Mouse (Mus musculus): ENCODE measurements around the gene Thoc6.

GRCm38 (mm10) chr17:23694491-23694890 is 20.8 kb upstream of the Thoc6 start:
- TF ChIP-seq CTCF (IDR thresholded peaks at IDR 0.05; ENCODE audit: low read depth) (no peak), EP300 (IDR thresholded peaks at IDR 0.05; ENCODE audit: low read depth) (no peak)

Measured in heart, postnatal 0 days (tissue).